Mouse (Mus musculus) skeletal muscle tissue, adult 2 months (tissue): ENCODE results near the gene Mrap2.

Experiments
- DNase-seq: peaks from one replicate; pipeline ENCODE4 v3.0.0-alpha.2; 2012; ENCODE audit warnings: low read depth, low spot score

Mrap2 gene

DNA sequence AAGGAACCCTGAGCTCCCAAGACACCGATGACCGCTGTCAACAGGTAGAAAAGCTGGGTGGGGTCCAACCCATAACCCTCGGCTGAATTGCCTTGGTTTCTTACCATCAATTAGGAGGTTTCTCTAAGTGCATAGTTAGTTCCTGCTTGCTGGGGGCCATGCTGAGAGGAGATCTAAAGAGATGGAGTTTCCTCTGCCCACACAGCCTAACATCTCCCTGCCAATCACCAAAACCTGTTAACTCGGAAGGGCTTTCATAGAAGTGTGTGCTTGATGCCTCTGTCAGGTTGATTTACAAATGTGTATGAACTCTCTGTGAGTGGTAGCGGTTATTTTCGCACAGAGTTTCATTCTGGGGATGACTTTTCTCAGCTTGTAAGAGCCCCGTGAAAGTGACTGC is 34.4 kb downstream of the Mrap2 start:
- DNase-seq = no peak

DNA sequence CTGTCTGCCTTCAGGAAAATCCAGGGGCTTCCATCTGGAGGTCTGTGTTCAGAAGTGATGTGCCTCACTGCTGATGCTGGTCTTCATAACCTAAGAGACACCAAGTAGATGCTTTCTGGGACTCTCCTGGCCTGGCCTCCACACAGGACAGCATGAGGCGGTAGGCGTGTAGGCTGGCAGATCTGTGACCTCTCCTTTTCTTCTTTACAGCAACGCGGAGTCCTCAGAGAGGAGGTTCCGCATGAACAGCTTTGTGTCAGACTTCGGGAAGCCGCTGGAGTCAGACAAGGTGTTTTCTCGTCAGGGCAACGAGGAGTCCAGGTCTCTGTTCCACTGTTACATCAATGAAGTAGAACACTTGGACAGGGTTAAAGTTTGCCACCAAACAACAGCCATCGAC is 38.1 kb downstream of the Mrap2 start:
- no peak for DNase-seq

DNA sequence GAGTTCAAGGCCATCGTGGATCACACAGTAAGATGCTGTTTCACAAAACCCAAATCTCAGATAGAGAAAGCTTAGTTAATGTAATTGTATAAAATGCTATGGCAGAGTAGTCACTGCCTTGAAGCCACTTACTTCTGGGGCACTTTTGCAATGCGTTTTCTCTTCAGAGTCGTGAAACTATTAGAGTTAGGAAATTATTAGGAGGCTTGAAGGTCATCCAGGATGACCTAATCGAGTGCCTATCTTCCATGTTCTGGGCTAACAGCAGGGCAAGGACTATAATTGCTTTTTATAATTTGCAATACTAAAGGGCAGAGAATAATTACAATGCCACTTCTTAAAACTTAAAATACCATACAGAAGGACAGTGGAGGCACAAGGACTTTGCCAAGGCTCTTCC is 43.2 kb downstream of the Mrap2 start:
- DNase-seq = no peak

DNA sequence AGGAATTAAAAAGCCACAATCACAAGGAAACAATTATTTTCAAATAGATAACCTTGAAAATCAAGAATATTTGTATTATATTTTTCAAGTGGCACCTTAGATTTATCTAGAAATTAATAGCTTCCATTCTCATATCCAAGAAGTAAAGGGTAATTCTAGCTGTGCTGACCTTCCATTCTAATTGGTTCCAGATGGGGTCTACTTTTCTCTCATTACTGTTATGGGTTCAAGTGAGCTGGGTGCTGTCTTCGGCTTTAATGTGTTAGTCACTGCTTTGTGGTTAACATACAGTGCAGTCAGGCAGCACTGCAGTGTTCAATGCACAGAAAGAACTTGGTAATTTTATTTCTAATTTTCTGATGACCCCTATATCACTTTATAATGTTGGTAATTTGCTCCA is 49.6 kb downstream of the Mrap2 start:
- DNase-seq = no peak

DNA sequence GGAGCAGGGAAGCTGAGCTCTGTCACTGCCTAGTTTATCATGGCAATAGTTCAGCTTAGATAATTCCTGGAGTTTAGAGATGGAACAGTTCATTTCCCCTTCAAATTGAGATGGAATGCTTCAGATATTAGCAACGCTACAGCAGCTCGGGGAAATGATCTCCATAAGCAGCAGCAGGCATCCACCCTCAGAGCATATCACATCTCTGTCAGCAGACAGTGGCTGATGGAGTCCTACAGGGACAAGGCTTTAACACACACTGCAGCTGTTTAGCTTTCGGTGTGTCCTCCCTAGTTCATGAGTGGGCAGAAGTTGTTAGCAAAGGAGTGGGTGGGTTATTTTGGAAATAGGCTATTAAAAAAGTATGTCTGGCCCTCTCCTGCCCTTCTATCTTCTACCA is 53.2 kb downstream of the Mrap2 start:
- no peak for DNase-seq

DNA sequence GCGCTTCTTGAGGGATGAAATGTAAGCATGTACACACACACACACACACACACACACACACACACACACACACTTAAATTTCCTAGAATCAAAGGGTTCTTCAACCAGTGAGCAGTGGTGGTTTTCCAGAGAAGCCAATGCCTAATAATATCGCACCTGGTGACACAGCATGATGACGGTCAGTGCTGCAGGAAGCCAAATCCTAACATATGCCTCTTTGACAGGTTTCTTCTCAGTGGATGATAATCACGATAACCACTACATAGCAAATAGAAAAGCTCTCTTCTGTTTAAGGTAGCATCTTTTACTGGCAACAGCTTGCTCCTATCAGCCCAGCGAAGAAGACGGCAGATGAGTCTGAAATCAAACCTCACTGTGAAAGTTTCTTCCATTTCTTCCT is 53.9 kb downstream of the Mrap2 start:
- no peak for DNase-seq

DNA sequence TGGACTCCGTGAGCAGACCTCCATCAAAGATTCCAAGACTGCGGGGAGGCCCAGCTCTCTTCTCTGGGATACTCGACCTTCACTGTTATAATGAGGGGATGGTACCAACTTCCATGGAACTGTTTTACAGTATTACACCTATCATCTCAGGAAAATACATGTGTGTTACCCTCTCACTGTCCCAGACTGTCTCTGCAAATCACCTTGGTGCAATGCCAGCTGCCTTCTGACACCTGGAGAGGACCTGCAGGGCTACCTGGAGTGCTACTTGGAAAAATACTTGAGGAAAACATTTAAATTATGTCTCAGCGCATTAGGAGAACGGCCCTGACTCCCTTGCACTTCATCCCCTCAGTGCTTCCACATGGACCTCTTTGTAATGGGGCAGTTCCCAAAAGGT is 56.3 kb downstream of the Mrap2 start:
- DNase-seq = no peak

DNA sequence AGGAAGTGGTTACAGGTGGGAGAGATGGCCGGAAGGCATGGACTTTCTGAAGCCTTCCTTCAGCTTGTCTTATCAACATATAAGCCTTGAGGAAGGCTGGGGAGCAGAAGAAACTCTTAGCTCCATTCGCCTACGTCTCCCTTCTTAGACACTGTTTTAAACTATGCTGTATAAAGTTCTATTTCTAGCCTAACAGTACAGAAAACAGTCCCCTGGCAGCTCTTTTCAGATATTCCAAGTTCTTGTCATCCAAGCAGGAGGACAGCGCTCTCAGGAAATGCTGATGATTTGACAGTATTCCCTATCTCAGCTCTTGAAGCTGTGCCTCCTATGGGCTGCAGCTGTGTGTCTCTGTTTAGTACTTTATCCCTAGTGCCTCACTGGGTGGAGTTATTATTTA is 56.8 kb downstream of the Mrap2 start:
- no peak for DNase-seq

DNA sequence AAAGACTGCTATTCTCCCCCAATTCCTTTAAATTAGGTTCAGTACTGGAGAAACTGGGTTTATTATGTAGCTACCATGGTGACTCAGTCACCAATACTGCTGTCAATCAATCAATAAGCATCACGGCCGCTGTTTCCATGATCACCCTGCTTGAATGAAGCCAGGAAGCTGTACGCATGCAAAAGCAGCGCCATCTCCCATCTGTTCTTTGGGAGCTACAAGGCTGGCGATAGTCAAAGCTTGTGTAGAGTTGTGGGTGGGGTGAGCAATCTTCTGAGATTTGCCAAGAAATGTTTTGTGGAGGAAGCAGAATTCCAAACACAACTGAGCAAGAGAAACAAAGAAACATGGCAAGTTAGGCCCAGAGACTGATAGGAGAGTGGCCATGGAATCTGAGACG is 58.3 kb downstream of the Mrap2 start:
- no peak for DNase-seq

DNA sequence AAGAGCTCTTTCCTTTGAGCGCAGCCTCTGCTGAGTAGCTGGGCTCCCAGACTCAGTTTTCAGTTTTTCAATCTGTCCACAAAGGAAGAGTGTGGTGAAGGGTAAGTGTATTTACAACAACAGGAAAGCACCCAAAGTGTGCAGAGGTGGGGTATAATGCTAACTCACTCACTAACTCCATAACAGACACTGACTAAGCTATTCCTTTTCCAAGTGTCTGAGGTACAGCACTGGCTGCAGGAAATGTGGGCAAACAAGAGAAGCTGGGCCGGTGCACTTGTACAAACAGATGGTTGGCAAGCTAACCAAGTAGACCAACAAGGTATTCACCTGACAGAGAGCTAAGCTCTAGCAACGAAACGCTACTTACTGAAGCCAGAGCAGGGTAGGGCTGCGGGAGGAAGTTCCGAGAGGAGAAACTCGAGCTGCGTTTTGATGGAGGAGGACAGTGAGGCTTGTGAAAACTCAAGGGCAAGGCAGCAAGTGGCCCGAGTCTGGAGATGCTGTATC is 66.8 kb downstream of the Mrap2 start:
- DNase-seq = no peak

DNA sequence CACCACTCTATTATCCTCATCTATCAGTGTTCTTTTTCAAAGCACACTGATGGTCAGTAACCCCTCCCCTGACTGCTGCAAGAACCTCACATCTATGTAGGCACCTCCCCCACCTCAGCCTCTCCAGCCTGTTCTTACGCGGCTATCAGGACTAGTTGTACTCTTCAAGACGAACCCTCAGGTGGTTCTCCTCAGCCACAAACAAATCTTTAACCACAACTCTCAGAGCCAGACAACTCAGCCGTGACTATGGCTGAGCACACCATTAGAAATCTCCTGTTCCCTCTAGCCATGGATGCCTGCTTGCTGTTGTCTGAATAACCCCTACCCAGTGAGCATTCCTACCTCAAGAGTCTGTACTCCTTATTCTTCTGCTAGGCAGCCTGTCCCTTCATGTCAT is 69.1 kb downstream of the Mrap2 start:
- no peak for DNase-seq
